Comparison of ENCODE assay signal across 11 mouse cellular contexts in the genomic region with DNA sequence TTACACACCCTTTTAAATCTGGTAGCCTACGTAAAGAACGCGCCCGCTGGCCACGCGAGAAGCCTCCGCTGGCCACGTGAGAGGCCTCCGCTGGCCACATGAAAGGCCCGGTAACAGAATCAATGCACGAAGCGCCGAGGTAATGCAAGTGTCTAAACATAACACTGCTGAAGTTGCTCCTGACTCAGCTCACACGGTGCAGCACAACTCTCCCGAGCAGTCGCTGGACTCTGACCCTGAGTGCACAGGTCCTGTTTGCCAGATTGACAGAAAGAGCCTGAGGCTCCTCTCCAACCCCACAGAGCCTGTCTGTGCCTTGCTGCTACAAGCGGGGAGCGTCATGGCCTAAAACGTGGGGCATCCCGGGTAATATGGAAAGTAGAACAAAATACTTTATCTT. TPM values are rescaled to one million over a fixed set of nuclear protein-coding genes. Genes with fewer than 3 reads are reported as not detected.
DNase-seq lines count a peak whose midpoint lies in the region; ATAC-seq and TF ChIP-seq lines count a peak whose summit lies in the region.
"Had no signal": no experiment of that assay in that cellular context is flagged by ENCODE, and none has a peak within 500 bp of the region (broad histone marks: within the 10 kb centered on the region; RNA-seq: fewer than 3 reads in every experiment).

No protein-coding gene starts in this region.

- H3K4me1 ChIP-seq in intestine, postnatal 0 days (replicated peaks; ENCODE audit: control insufficient read depth, insufficient read depth, low read length) = peaks cover 19% of the 10 kb centered on the region
- H3K4me1 ChIP-seq in liver, embryonic 12.5 days = peaks cover 49% of the 10 kb centered on the region
- H3K4me1 ChIP-seq in midbrain, embryonic 15.5 days = peaks cover 11% of the 10 kb centered on the region

- H3K4me3 ChIP-seq in intestine, postnatal 0 days (ENCODE audit: low read depth, low read length) = no peak overlapping the region
- H3K4me3 ChIP-seq in liver, embryonic 12.5 days = no peak overlapping the region
- H3K4me3 ChIP-seq in midbrain, embryonic 15.5 days = no peak overlapping the region
- H3K4me3 ChIP-seq: forebrain, embryonic 12.5 days; hindbrain, embryonic 12.5 days had no signal

- peak overlapping the region; percentile 50; the same call in 1 of the 2 replicates for H3K27ac ChIP-seq in intestine, postnatal 0 days (ENCODE audit: low read depth, low read length)
- peak overlapping the region; percentile 53 for H3K27ac ChIP-seq in liver, embryonic 12.5 days
- H3K27ac ChIP-seq in midbrain, embryonic 15.5 days = no peak overlapping the region
- H3K27ac ChIP-seq: forebrain, embryonic 12.5 days had no signal

- no peaks in the 10 kb centered on the region for H3K27me3 ChIP-seq in intestine, postnatal 0 days (replicated peaks; ENCODE audit: control insufficient read depth, insufficient read depth, low read length)
- no peaks in the 10 kb centered on the region for H3K27me3 ChIP-seq in liver, embryonic 12.5 days (replicated peaks)
- H3K27me3 ChIP-seq in midbrain, embryonic 15.5 days (replicated peaks) = no peaks in the 10 kb centered on the region
- H3K27me3 ChIP-seq: forebrain, embryonic 12.5 days; hindbrain, embryonic 12.5 days had no signal

- peak; percentile 84 for ATAC-seq in intestine, postnatal 0 days
- 0 out of 2 replicates have a peak, but pooled peaks have one; percentile 50 for ATAC-seq in liver, embryonic 12.5 days
- ATAC-seq in midbrain, embryonic 15.5 days (replicated peaks) = no peak
- ATAC-seq in megakaryocyte-erythroid progenitor cell, adult 5-6 weeks (replicated peaks; ENCODE audit: low FRiP score, low TSS enrichment, poor library complexity, severe bottlenecking) = no peak

- H3K9me3 ChIP-seq in intestine, postnatal 0 days (ENCODE audit: control insufficient read depth) = no peaks in the 10 kb centered on the region
- H3K9me3 ChIP-seq in liver, embryonic 12.5 days (replicated peaks) = no peaks in the 10 kb centered on the region
- no peaks in the 10 kb centered on the region for H3K9me3 ChIP-seq in midbrain, embryonic 15.5 days
- H3K9me3 ChIP-seq: forebrain, embryonic 12.5 days; hindbrain, embryonic 12.5 days had no signal

- H3K9ac ChIP-seq in intestine, postnatal 0 days (ENCODE audit: low read depth, low read length) = no peak overlapping the region
- H3K9ac ChIP-seq in liver, embryonic 12.5 days = no peak overlapping the region
- H3K9ac ChIP-seq in midbrain, embryonic 15.5 days = no peak overlapping the region
- H3K9ac ChIP-seq: forebrain, embryonic 12.5 days; hindbrain, embryonic 12.5 days had no signal

- DNase-seq in gastrocnemius, adult 18-20 months (ENCODE audit: low spot score) = peak; percentile 10
- no peak for DNase-seq in gastrocnemius, postnatal 25 days
- DNase-seq in kidney, adult 11 months = peak; percentile 85
- DNase-seq in kidney, postnatal 10 days = no peak
- DNase-seq: adrenal gland, postnatal 10 days had no signal

- 50% methylated on average over 20 of the region's 20 CpGs for WGBS in intestine, postnatal 0 days
- WGBS in liver, embryonic 12.5 days (ENCODE audit: insufficient replicate concordance) = 81% methylated on average over 20 of the region's 20 CpGs
- 90% methylated on average over 20 of the region's 20 CpGs for WGBS in midbrain, embryonic 15.5 days

- H3K36me3 ChIP-seq in intestine, postnatal 0 days (ENCODE audit: control insufficient read depth, insufficient read depth) = peaks cover 6% of the 10 kb centered on the region; the same call in 1 of the 2 replicates
- peaks cover 16% of the 10 kb centered on the region; the same call in 1 of the 2 replicates for H3K36me3 ChIP-seq in liver, embryonic 12.5 days
- H3K36me3 ChIP-seq in midbrain, embryonic 15.5 days (replicated peaks) = 0 out of 2 replicates have a peak, but pooled peaks cover 6% of the 10 kb centered on the region

- H3K4me2 ChIP-seq in intestine, postnatal 0 days (replicated peaks; ENCODE audit: low read depth) = no peak overlapping the region
- no peak overlapping the region for H3K4me2 ChIP-seq in liver, embryonic 12.5 days
- no peak overlapping the region for H3K4me2 ChIP-seq in midbrain, embryonic 15.5 days
- H3K4me2 ChIP-seq: forebrain, embryonic 12.5 days; hindbrain, embryonic 12.5 days had no signal

- no peak for TF ChIP-seq CTCF in intestine, postnatal 0 days (IDR thresholded peaks at IDR 0.05; ENCODE audit: low read depth)

RNA-seq across cellular contexts. Expression of gene 2310022B05Rik, which starts 11.4 kb away (rescaled TPM):
- 10 to 100 TPM; 10.0 to 15.7 TPM for total RNA-seq in gastrocnemius, adult 18-20 months (2021)
- 10 to 100 TPM; 13.7 to 14.0 TPM for total RNA-seq in gastrocnemius, postnatal 25 days (2021)
- 22.1 and 22.6 TPM in 2 replicates for polyA plus RNA-seq in intestine, postnatal 0 days (2015; fragmentation: Nextera tagmentation; extraction: Ambion mirVana)
- polyA plus RNA-seq in liver, embryonic 12.5 days (2016; fragmentation: Nextera tagmentation; extraction: Ambion mirVana) = 9.4 and 10.2 TPM in 2 replicates
- polyA plus RNA-seq in midbrain, embryonic 15.5 days (2015; fragmentation: Nextera tagmentation; extraction: Ambion mirVana) = 21.8 and 23.6 TPM in 2 replicates
- total RNA-seq in megakaryocyte-erythroid progenitor cell, adult 5-6 weeks (2014; fragmentation: Nextera tagmentation) = 33.5 and 34.7 TPM in 2 replicates
- 3.7 and 4.4 TPM in 2 replicates for total RNA-seq in megakaryocyte-erythroid progenitor cell, adult 5-6 weeks (2017)

Comparison
In these comparisons a context has a peak if more than half of its experiments do, and no peak if none do; other contexts are left out.
1. DNase-seq: peak in gastrocnemius, adult 18-20 months (single experiment) and kidney, adult 11 months (single experiment); none in gastrocnemius, postnatal 25 days (single experiment) and kidney, postnatal 10 days (single experiment).
2. ATAC-seq: peak in intestine, postnatal 0 days (single experiment) and liver, embryonic 12.5 days (single experiment); none in midbrain, embryonic 15.5 days (single experiment) and megakaryocyte-erythroid progenitor cell, adult 5-6 weeks (single experiment).